Mouse (Mus musculus) right cerebral cortex, postnatal 25 days (tissue): Measurements from ENCODE around the gene Btnl6.
"Not testable (repeated sequence)": the region's sequence is repeated elsewhere in the genome, so short reads cannot be mapped to it uniquely, and the experiment has no call there.

Experiments
- DNase-seq: peaks from one replicate; pipeline ENCODE4 v3.0.0; 2022

The Btnl6 gene

DNA sequence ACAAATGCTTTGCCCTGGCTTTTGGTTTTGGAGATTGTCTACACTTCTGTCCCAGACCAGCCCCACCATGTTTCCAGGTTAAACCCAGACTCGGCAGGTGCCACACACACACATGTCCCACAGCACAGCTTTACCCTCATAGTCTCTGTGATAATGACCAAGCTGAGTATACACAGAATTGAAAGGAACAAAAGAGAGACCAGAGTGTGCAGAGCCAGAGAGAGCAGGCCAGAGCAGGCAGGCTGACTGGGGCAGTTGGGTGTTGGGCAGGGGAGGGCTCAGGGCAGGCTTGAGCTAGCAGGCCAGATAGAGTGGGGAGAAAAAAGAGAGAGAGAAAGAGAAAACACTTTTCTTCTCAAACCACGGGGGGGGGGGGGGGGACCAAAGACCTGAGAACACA is 20.6 kb downstream of the Btnl6 start:
- DNase-seq: no peak

DNA sequence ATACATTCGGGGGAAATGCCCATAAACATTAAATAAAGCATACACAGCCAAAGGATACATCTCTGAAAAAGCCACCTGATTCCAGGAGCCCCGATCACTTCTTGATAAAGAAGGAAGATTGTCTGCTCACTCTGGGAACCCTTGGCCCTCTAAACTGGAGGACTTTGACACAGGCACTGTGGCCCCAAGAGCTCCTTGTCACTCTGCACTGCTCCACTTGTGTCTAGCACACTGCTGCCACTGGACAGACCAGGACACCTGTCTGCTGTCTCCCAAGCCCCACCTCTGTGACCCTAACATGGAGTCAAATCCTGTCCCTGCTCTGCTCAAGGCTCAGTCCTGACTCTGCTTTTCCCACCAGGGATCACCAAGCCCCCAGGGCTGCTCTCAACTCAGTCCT is 22.0 kb downstream of the Btnl6 start:
- DNase-seq: not testable (repeated sequence)

DNA sequence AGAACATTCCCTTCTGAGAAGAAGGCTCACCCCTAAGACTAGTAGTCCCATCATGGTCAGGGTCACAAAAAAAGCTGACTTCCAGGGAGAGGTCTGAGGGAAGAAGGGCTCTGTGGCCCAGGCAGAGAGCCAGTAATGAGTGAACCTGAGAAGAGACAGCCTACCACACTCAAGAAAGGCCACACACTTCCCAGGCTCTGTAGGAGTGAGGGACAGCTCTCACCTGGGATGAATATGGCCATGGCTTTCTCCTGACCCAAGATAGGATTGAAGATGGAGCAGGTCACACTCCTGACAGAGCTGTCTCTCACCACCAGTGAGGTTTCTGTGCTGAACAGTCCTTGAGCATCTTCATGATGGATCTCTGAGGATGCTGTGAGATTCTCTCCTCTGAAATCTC is 24.4 kb downstream of the Btnl6 start:
- no peak for DNase-seq

DNA sequence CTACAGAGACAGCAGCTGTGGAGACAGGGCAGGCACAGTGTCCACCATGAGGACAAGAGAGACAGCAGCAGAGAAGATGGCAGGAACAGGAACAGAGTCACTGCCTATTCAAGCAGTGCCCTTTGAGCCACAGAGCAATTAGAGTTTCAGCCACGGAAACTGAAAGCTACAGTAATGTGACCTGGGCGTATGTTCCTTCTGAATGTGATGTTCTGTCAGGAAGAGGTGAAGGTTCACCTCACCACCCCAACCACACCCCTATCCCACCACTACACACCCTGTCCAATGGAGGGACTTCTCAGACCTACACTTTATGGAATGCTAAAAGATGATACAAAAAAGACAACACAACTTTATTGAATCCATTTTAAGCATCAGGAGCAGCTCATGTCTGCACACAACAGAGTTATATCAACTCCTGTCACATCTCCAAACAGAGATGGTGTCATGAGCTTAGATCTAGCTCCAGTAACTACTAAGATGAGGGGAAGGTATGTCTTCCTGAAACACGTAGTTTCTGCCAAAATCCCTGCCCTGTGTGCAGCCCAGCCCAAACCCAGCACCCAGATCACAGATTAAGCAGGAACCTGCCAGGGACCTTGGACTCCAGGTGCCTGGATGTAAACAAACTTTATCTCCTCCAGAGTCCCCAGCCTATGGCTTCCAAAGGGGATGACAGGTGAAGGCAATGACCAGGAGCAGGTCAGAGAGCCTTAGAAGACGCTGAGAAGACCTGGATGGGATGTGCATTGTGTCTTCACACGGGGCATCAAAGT is 39.7 kb downstream of the Btnl6 start, which contains the start of gene Btnl4:
Gene Btnl4, minus strand, starts transcription at position 81 of the 776 bp plus-strand sequence.
- DNase-seq: not testable (repeated sequence)

DNA sequence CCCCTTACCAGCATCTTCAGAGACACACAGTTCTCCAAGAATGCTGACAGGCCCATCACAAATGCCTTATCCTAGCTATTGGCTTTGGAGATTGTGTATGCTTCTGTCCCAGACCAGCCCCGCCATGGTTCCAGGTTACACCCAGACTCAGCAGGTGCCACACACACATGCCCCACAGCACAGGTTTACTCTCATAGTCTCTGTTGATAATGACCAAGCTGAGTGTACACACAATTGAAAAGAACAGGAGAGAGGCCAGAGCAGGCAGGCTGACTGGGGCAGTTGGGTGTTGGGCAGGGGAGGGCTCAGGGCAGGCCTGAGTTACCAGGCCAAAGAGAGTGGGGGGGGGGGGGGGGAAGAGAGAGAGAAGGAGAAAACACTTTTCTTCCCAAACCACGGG is 40.7 kb downstream of the Btnl6 start:
- DNase-seq: no peak

DNA sequence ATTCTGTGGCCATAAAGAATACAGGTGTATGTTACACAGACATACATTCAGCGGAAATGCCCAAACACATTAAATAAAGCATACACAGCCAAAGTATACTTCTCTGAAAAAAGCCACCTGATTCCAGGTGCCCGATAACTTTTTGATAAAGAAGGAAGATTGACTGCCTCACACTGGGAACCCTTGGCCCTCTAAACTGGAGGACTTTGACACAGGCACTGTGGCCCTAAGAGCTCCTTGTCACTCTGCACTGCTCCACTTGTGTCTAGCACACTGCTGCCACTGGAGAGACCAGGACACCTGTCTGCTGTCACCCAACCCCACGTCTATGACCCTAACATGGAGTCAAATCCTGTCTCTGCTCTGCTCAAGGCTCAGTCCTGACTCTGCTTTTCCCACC is 42.1 kb downstream of the Btnl6 start:
- DNase-seq: no peak

DNA sequence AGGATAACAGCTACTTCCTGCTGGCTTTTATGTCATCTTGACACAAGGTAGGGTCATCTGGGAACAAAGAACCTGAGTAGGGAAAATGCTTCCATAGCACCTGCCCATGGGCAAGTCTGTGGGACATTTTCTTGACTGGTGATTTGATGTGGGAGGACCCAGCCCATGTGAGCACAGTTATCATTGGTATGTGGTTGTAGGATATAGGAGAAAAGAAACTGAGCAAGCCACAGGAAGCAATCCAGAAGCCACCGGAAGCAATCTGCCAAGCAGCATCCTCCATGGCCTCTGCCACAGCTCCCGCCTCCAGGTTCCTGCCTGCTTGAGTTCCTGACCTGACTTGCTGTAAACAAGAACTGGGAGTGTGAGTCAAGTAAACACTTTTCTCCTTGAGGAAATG is 46.7 kb downstream of the Btnl6 start:
- no peak for DNase-seq

DNA sequence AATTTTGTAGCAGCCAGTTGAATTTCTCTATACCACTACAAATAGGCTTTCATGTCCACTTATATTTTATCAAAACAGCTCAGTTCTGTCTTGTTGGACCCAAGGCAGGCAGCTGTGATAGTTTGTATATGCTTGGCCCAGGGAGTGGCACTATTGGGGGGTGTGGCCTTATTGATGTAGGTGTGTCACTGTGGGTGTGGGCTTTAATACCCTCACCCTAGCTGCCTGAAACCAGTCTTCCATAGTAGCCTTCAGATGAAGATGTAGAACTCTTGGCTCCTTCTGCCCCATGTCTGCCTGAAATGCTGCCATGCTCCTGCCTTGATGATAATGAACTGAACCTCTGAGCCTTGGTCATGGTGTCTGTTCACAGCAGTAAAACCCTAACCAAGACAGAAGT is 51.2 kb downstream of the Btnl6 start:
- DNase-seq: not testable (repeated sequence)

DNA sequence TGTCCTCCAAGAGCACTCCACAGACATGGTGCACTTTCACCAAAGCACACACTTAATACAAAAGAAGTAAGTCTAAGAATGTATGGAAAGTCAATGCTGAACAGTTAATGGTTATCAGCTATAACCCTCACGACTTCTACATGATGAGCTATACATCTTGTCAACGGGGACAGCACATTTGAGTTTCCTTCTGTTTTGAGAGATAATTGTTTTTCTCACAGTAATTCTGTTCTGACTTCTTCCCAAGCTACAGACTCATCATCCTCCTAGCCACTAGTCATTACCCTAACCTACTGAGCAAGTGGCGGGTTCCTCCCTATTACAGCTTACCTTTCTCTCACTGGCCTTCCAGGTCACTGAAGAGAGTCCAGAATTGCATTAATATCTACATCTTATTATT is 57.9 kb downstream of the Btnl6 start:
- no peak for DNase-seq
